Mouse (Mus musculus): ENCODE measurements around the gene Tex101. TPM values are rescaled to one million over a fixed set of nuclear protein-coding genes. Genes with fewer than 3 reads are reported as not detected.

Gene Tex101
- not detected for total RNA-seq (2023)

DNA sequence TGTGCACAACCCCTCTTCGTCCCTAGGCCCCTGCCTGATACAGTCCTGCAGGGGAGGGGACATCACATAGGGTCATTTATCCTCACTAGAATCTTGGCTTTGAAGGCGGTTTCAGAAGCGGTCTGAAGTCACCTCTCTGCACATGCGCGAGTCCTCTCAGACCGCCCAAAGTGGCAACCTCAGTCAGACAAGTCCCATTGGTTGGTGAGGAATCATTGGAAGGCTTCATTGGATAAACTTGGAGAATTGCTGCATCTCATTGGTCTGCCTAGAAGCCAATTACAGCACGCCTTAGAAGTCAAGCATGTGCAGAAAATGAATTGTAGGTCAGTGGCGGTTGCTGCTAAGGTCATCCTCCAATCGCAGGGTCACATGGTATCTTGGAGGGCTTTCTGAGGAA lies at the start of gene Tex101:
Gene Tex101 (minus strand): TSS at position 101 of the 400 bp plus-strand sequence.

DNA sequence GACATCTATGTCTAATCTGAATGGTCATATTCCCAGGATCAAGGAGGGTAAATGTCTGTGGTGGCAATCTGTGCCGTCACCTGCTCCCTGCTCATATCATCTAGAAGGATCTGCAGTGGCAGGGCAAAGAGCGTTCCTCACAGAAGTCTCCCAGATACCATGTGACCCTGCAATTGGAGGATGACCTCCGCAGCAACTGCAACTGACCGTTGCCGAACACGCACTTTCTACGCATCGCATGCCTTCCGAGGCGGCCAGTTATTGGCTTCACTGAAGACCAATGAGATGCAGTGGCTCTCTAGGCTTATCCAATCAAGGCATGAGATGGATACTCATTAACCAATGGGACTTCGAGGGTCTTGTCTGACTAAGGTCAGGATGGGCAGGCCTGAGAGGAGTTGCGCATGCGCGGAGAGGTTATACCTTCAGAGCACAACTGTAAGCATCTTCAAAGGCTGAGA lies 32.4 kb upstream of the Tex101 start, which contains the start of gene BC049730:
Gene BC049730 (plus strand): TSS at position 411 of the 461 bp plus-strand sequence.

DNA sequence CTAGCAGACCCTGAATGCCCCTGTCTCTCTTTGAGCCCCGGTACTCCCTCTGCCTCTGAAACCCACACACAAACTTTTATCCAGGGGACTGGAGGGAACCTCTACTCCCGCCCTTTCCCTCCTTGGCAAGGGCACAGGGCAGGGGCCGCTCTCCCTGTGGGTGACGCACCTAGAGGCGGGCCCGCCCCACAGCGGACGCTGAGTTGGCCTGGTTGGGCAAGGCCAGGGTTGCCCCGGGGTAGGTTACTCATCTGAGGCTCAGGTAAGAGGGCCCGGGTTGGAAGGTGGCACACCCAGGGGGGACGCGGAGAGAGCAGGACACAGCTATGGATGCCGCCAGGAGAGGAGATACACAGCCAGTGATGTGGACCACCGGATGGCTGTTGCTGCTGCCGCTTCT lies 40.2 kb downstream of the Tex101 start, which contains the start of gene Lypd3:
Gene Lypd3 (plus strand): TSS at position 287 of the 400 bp plus-strand sequence.

Other genes with a start within 250 kb of the Tex101 start
- 1 to 10 TPM; 3.3 to 8.2 TPM for gene Irgc1, start 224.4 kb downstream of the Tex101 start, total RNA-seq (2023)
- gene Plaur, start 214.2 kb downstream of the Tex101 start, total RNA-seq (2023) = 100 to 1,000 TPM; 744 to 846 TPM
- not detected for gene Cadm4, start 194.7 kb downstream of the Tex101 start, total RNA-seq (2023)
- under 1 TPM; 0.55 to 0.61 TPM for gene Zfp428, start 169.7 kb downstream of the Tex101 start, total RNA-seq (2023)
- gene AC161166.1, start 164.2 kb downstream of the Tex101 start, total RNA-seq (2023) = not detected
- 1 to 10 TPM; 6.0 to 6.3 TPM for gene Irgq, start 146.0 kb downstream of the Tex101 start, total RNA-seq (2023)
- gene Pinlyp, start 130.6 kb downstream of the Tex101 start, total RNA-seq (2023) = not detected
- gene Xrcc1, start 130.4 kb downstream of the Tex101 start, total RNA-seq (2023) = 10 to 100 TPM; 35.1 to 39.1 TPM
- 10 to 100 TPM; 34.1 to 40.4 TPM for gene Ethe1, start 89.1 kb downstream of the Tex101 start, total RNA-seq (2023)
- not detected for gene Zfp575, start 89.0 kb downstream of the Tex101 start, total RNA-seq (2023)
- 1 to 10 TPM; 7.5 to 7.8 TPM for gene Phldb3, start 65.9 kb downstream of the Tex101 start, total RNA-seq (2023)
- gene Lypd3, start 40.1 kb downstream of the Tex101 start, total RNA-seq (2023) = not detected
- under 1 TPM in 1 of 2 experiments, not detected in 1; 0.45 TPM for gene BC049730, start 32.6 kb upstream of the Tex101 start, total RNA-seq (2023)
- gene Gm4763, start 50.2 kb upstream of the Tex101 start, total RNA-seq (2023) = under 1 TPM; 0.67 to 0.92 TPM
- gene Cd177, start 83.6 kb upstream of the Tex101 start, total RNA-seq (2023) = 100 to 1,000 TPM; 165 to 189 TPM
- not detected for gene Ceacam10, start 100.5 kb upstream of the Tex101 start, total RNA-seq (2023)
- 1 to 10 TPM; 2.7 to 4.2 TPM for gene Gm9844, start 185.5 kb upstream of the Tex101 start, total RNA-seq (2023)
- not detected for gene Lypd4, start 193.3 kb upstream of the Tex101 start, total RNA-seq (2023)
- gene Dmrtc2, start 193.4 kb upstream of the Tex101 start, total RNA-seq (2023) = not detected
- 1,000 to 10,000 TPM; 1,275 to 1,329 TPM for gene Rps19, start 207.7 kb upstream of the Tex101 start, total RNA-seq (2023)
- gene Cd79a, start 220.7 kb upstream of the Tex101 start, total RNA-seq (2023) = 1 to 10 TPM; 2.2 to 5.3 TPM
- gene Arhgef1, start 226.2 kb upstream of the Tex101 start, total RNA-seq (2023) = 100 to 1,000 TPM; 595 to 645 TPM